Comparison of ENCODE assay signal across 21 mouse cellular contexts in genomic region chr16:36138201-36138600, GRCm38 (mm10). TPM values are rescaled to one million over a fixed set of nuclear protein-coding genes. Genes with fewer than 3 reads are reported as not detected.
"Had no signal": no experiment of that assay in that cellular context is flagged by ENCODE, and none has a peak within 500 bp of the region (broad histone marks: within the 10 kb centered on the region; RNA-seq: fewer than 3 reads in every experiment).

No protein-coding gene starts in this region.

- H3K4me3 ChIP-seq: neural tube, embryonic 13.5 days; neural tube, embryonic 15.5 days; stomach, embryonic 15.5 days had no signal

- H3K27ac ChIP-seq: neural tube, embryonic 13.5 days; neural tube, embryonic 15.5 days; stomach, embryonic 15.5 days; stomach, postnatal 0 days had no signal

- H3K36me3 ChIP-seq: neural tube, embryonic 13.5 days; neural tube, embryonic 15.5 days; stomach, embryonic 15.5 days had no signal

- H3K4me1 ChIP-seq: neural tube, embryonic 13.5 days; neural tube, embryonic 15.5 days; stomach, embryonic 15.5 days had no signal

- DNase-seq: retina, postnatal 1 day; right cerebral cortex, adult 18-20 months; right cerebral cortex, postnatal 14 days; right cerebral cortex, postnatal 25 days; right cerebral cortex, postnatal 4 days; spleen, adult 18-20 months; thymus, adult 18-20 months; thymus, adult 2 months; thymus, postnatal 14 days; thymus, postnatal 25 days; thymus, postnatal 36 days; thymus, postnatal 4 days had no signal

- H3K9ac ChIP-seq: neural tube, embryonic 13.5 days; neural tube, embryonic 15.5 days; stomach, embryonic 15.5 days had no signal

- H3K27me3 ChIP-seq: neural tube, embryonic 13.5 days; neural tube, embryonic 15.5 days; stomach, embryonic 15.5 days had no signal

RNA-seq across cellular contexts. Expression of gene Csta1, which starts 7.2 kb away (rescaled TPM):
- polyA plus RNA-seq: neural tube, embryonic 13.5 days; neural tube, embryonic 15.5 days; small intestine, adult 2 months; spleen, adult 2 months; testis, adult 2 months; thymus, adult 2 months had no signal

RNA-seq across cellular contexts. Expression of gene Stfa2l1, which starts 18.4 kb away (rescaled TPM):
- polyA plus RNA-seq: neural tube, embryonic 14.5 days; small intestine, adult 2 months; thymus, adult 2 months; urinary bladder, adult 2 months had no signal

RNA-seq across cellular contexts. Expression of gene Gm5483, which starts 45.8 kb away (rescaled TPM):
- polyA plus RNA-seq: neural tube, embryonic 14.5 days; small intestine, adult 2 months; spleen, adult 2 months; testis, adult 2 months; thymus, adult 2 months; urinary bladder, adult 2 months had no signal
